8 mouse cellular contexts compared by ENCODE assay signal in the genomic region with DNA sequence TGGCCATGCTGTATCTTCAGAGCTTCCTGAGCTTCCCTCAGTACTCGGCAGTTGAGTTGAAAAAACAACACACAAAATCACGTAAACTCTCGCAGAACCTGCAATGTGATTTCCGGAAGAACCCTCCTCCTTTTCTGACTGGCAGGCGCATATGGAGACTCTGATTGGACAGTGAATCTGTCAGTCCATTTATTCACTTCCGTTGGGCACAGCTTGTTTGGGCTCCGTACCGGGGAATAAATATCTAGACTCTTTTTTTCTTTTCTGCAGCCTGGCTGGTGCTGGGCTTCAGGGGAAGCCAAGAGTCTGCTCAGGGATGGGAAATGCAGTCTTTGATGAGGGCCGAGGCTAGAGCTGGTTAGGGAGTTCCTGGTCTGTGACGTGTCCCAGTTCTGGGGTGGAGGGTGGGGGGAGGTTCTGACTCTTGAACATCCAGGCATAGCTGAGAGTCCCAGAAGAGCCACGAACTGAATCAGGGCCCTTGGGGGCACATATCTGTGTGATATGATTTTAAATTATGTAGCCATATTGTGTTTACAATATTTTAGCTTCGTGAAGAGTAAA. TPM values are rescaled to one million over a fixed set of nuclear protein-coding genes. Genes with fewer than 3 reads are reported as not detected.
DNase-seq lines count a peak whose midpoint lies in the region; ATAC-seq lines count a peak whose summit lies in the region.
"Not testable (repeated sequence)": the region's sequence is repeated elsewhere in the genome, so short reads cannot be mapped to it uniquely, and the experiment has no call there.

Gene Zfp951, minus strand, starts transcription at position 109 of the 564 bp plus-strand sequence.

- DNase-seq in T-cell, adult 2 months (ENCODE audit: low spot score) = peak; percentile 80
- DNase-seq in gastrocnemius, adult 8-10 months (ENCODE audit: low spot score in 2 of 2) = peak; percentile 38 to 43
- DNase-seq in layer of hippocampus, postnatal 36 days = peak; percentile 47 to 62
- peak; percentile 84 for DNase-seq in lung, postnatal 10 days
- DNase-seq in ovary, postnatal 10 days (ENCODE audit: low spot score) = peak; percentile 9
- DNase-seq in thymus, postnatal 14 days = peak; percentile 66

- not testable (repeated sequence) for H3K36me3 ChIP-seq in hindbrain, embryonic 16.5 days (ENCODE audit: control insufficient read depth, insufficient read depth, low read length)

- H3K4me2 ChIP-seq in hindbrain, embryonic 16.5 days (ENCODE audit: low read length) = peak within 1 kb of the TSS; percentile 25

- ATAC-seq in common myeloid progenitor, adult 5-6 weeks (replicated peaks; ENCODE audit: low read depth, poor library complexity, severe bottlenecking) = peak; percentile 100
- ATAC-seq in hindbrain, embryonic 16.5 days = peak; percentile 99

- not testable (repeated sequence) for H3K4me1 ChIP-seq in hindbrain, embryonic 16.5 days (ENCODE audit: control insufficient read depth, insufficient read depth, low read depth, low read length)

- peak within 1 kb of the TSS; percentile 28 for H3K4me3 ChIP-seq in hindbrain, embryonic 16.5 days (ENCODE audit: low read length)

- 47% methylated on average over 11 of the region's 12 CpGs for WGBS in hindbrain, embryonic 16.5 days

- H3K9me3 ChIP-seq in hindbrain, embryonic 16.5 days (ENCODE audit: control insufficient read depth, low read length) = not testable (repeated sequence)

- H3K27me3 ChIP-seq in hindbrain, embryonic 16.5 days (replicated peaks; ENCODE audit: control insufficient read depth, insufficient read depth, low read length) = not testable (repeated sequence)

- H3K27ac ChIP-seq in hindbrain, embryonic 16.5 days (ENCODE audit: low read depth, low read length) = not testable (repeated sequence)

- not testable (repeated sequence) for H3K9ac ChIP-seq in hindbrain, embryonic 16.5 days (ENCODE audit: low read depth, low read length)

RNA-seq across cellular contexts. Expression of gene Zfp951, which starts in this region (rescaled TPM):
- 9.1 and 13.2 TPM in 2 replicates for total RNA-seq in common myeloid progenitor, adult 5-6 weeks (2017)
- total RNA-seq in gastrocnemius, adult 8-10 months (2022) = 1 to 10 TPM in 2 of 4 experiments, under 1 TPM in 2; 0.53 to 1.4 (median 1.0) TPM
- 3.7 and 4.3 TPM in 2 replicates for polyA plus RNA-seq in hindbrain, embryonic 16.5 days (2015; fragmentation: Nextera tagmentation; extraction: Ambion mirVana)
- 1 to 10 TPM; 4.2 to 4.7 TPM for total RNA-seq in layer of hippocampus, postnatal 36 days (2021)

Comparison
In these comparisons a context has a peak if more than half of its experiments do, and no peak if none do; other contexts are left out.
1. DNase-seq: peak in every context shown above with its lines; median percentile 84 in lung, postnatal 10 days; 80 in T-cell, adult 2 months; 66 in thymus, postnatal 14 days; 54 in layer of hippocampus, postnatal 36 days; 40 in gastrocnemius, adult 8-10 months; 9 in ovary, postnatal 10 days.